Mouse (Mus musculus): ENCODE data around the gene Zfp839.

- TF ChIP-seq POLR2A (IDR thresholded peaks at IDR 0.05; ENCODE audit: borderline replicate concordance, low read depth, low read length) (no peak), CTCF (IDR thresholded peaks at IDR 0.05; ENCODE audit: low read depth, low read length) (no peak)
These were observed 38.6 kb downstream of the Zfp839 start for GRCm38 (mm10) chr12:110888606-110889005.
